Mouse (Mus musculus) small intestine, adult 2 months (tissue): ENCODE measurements around the gene Irf2bp1.

ENCODE experiments used
- CTCF ChIP-seq: fragments of 200-500 bp; IDR thresholded peaks from 2 replicates; pipeline ENCODE4 v1.5.1; 2012; ENCODE audit warnings: low read depth, mild to moderate bottlenecking, control low read depth, inconsistent platforms, low read length, moderate library complexity, mixed read lengths; ENCODE audit not compliant: insufficient replicate concordance, insufficient read length; ENCODE audit errors: extremely low read depth
- POLR2A ChIP-seq: fragments of 200-500 bp; IDR thresholded peaks from 2 replicates; pipeline ENCODE4 v1.6.1; 2012; ENCODE audit warnings: low read depth, mild to moderate bottlenecking, control low read depth, inconsistent platforms, low read length, moderate library complexity

DNA sequence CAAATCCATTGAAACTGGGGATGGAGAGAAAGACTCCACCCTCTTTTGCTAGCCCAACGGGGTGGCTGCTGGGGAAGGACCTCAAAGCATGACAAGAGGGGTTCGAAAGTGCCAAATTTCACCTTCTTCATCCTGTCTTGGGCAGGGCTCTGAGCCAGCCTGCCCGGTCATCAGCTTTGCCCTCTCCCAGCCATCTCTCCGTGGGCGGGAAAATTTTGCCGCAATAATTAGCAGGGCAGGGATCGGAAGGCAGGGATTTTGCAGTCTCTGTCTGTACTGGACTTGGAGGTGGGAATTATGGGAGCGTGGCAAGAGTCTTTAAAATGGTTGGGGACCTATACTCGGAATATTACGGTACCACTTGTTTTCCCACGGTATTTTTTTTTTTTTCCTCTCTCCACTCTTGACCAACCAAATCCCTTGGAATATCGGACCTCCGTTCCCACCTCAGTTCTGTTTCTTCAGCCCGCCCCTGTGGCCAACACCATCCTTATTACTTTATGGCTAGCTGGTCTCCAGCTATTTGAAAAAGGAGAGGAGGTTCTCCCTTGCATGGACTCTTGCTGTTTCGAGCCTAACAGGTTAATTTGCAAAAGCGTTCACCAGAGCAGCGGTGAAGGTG, 41.6 kb upstream of the Irf2bp1 start:
- no peak for TF ChIP-seq CTCF
- no peak for TF ChIP-seq POLR2A
